Mouse (Mus musculus): Measurements from ENCODE around the gene Crip3. TPM values are rescaled to one million over a fixed set of nuclear protein-coding genes. Genes with fewer than 3 reads are reported as not detected.
A peak's percentile ranks its signal among the peaks of the same experiment; 100 is the strongest.

Crip3 gene
- polyA plus RNA-seq, 1 experiment from 2014 or later = 0.96 TPM

- WGBS = 26% methylated on average over 23 of the region's 23 CpGs
- peaks cover 9% of the 10 kb centered on the region; the same call in 1 of the 2 replicates for H3K4me1 ChIP-seq (replicated peaks)
- ATAC-seq (ENCODE audit: low read depth) = peak; percentile 54
- no peak overlapping the region for H3K4me3 ChIP-seq
- peaks cover 12% of the 10 kb centered on the region for H3K27me3 ChIP-seq
- no peaks in the 10 kb centered on the region for H3K36me3 ChIP-seq
- peak overlapping the region; percentile 11; the same call in 1 of the 2 replicates for H3K4me2 ChIP-seq
- H3K9me3 ChIP-seq = no peaks in the 10 kb centered on the region
- peak overlapping the region; percentile 12; the same call in 1 of the 2 replicates for H3K9ac ChIP-seq
- no peak overlapping the region for H3K27ac ChIP-seq (replicated peaks)
These were observed 8.1 kb downstream of the Crip3 start for GRCm38 (mm10) chr17:46436672-46437366.

DNA sequence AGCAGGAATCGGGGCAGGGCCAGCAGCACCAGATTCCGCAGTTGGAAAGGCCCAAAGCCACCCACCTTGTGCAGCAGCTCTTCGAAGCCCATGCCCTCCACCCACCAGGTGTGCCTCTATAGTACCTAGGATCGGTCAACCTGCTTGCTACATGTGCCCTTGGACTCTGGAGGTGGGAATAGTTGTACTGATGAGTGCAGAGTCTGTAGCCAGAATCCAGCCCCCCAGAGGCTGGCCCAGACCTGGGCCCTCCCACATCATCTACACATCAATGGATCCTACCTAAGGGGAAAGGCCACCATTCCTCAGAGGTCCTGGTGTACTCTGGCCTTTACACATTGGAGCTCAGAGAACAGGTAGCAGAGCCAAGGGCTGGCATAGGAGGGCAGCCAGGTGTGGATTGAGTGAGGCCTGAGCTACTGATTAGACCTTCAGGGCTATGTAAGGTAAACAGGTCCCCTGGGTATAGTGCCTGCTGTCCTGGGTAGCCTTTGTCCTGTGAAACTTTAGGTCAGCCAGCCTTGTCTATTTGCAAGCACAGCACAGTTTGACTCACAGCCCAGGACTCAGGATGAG lies 9.7 kb downstream of the Crip3 start, which contains the start of gene Slc22a7:
Slc22a7 (minus strand) TSS at position 160 of the 576 bp plus-strand sequence.
- no peak within 1 kb of the TSS; the same call in 1 of the 2 replicates for H3K9ac ChIP-seq
- no peak within 1 kb of the TSS for H3K4me2 ChIP-seq
- H3K9me3 ChIP-seq = no peaks in the 10 kb centered on the region
- no peak within 1 kb of the TSS for H3K27ac ChIP-seq (replicated peaks)
- H3K27me3 ChIP-seq = peaks cover 25% of the 10 kb centered on the region
- no peak within 1 kb of the TSS for H3K4me3 ChIP-seq
- WGBS = 79% methylated on average over 4 of the region's 4 CpGs
- no peak for ATAC-seq (ENCODE audit: low read depth)
- peaks cover 20% of the 10 kb centered on the region for H3K4me1 ChIP-seq (replicated peaks)
- no peaks in the 10 kb centered on the region for H3K36me3 ChIP-seq

GRCm38 (mm10) chr17:46439176-46439575 lies 10.4 kb downstream of the Crip3 start:
- peaks cover 20% of the 10 kb centered on the region for H3K4me1 ChIP-seq (replicated peaks)
- no peak overlapping the region for H3K4me3 ChIP-seq
- H3K36me3 ChIP-seq = no peaks in the 10 kb centered on the region
- ATAC-seq (ENCODE audit: low read depth) = no peak
- 91% methylated on average over 10 of the region's 10 CpGs for WGBS
- peaks cover 33% of the 10 kb centered on the region for H3K27me3 ChIP-seq
- H3K9ac ChIP-seq = no peak overlapping the region
- H3K9me3 ChIP-seq = no peaks in the 10 kb centered on the region
- H3K4me2 ChIP-seq = no peak overlapping the region
- H3K27ac ChIP-seq (replicated peaks) = no peak overlapping the region

- Histone ChIP-seq H3K27me3 (peaks cover 57% of the 10 kb centered on the region), H3K4me3 (peak overlapping the region; percentile 13), H3K27ac (replicated peaks) (no peak overlapping the region), H3K36me3 (peaks cover 13% of the 10 kb centered on the region), H3K4me1 (replicated peaks) (peaks cover 17% of the 10 kb centered on the region), H3K9me3 (no peaks in the 10 kb centered on the region), H3K9ac (no peak overlapping the region), H3K4me2 (peak overlapping the region; percentile 39)
- ATAC-seq (ENCODE audit: low read depth) = no peak
- 4% methylated on average over 50 of the region's 50 CpGs for WGBS
These were observed 16.3 kb downstream of the Crip3 start for GRCm38 (mm10) chr17:46444839-46445579.

DNA sequence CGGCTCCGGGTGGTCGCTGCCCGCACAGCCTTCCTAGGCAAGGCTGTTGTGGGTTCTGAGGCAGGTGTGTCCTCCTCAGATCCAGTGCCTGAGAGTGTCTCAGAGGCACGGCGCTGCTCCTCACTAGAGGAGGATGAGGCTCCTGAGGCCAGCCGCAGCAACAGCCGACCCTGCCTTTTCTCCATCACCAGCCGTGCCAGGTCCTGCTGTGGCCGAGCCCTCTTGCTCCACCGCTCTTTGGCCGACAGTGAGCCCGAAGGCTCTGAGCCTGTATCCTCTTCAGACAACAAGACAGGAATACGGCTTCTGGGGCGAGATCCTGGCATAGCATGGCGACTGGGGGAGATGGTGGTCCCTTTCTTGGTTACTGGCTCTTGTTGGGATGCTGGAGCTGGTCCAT lies 17.5 kb downstream of the Crip3 start:
- H3K4me1 ChIP-seq (replicated peaks) = peaks cover 17% of the 10 kb centered on the region
- no peak overlapping the region for H3K4me3 ChIP-seq
- peaks cover 57% of the 10 kb centered on the region for H3K27me3 ChIP-seq
- no peak overlapping the region for H3K27ac ChIP-seq (replicated peaks)
- peaks cover 13% of the 10 kb centered on the region for H3K36me3 ChIP-seq
- ATAC-seq (ENCODE audit: low read depth) = no peak
- no peak overlapping the region for H3K4me2 ChIP-seq
- WGBS = 93% methylated on average over 16 of the region's 16 CpGs
- no peak overlapping the region for H3K9ac ChIP-seq
- no peaks in the 10 kb centered on the region for H3K9me3 ChIP-seq

- Histone ChIP-seq H3K4me3 (no peak overlapping the region), H3K36me3 (no peaks in the 10 kb centered on the region; the same call in 1 of the 2 replicates), H3K27me3 (peaks cover 24% of the 10 kb centered on the region), H3K4me2 (no peak overlapping the region), H3K9me3 (no peaks in the 10 kb centered on the region), H3K4me1 (replicated peaks) (peaks cover 42% of the 10 kb centered on the region), H3K9ac (0 out of 2 replicates have a peak overlapping the region, but pooled peaks have one; percentile 61), H3K27ac (replicated peaks) (no peak overlapping the region)
- ATAC-seq (ENCODE audit: low read depth) = no peak
- 28% methylated on average over 5 of the region's 5 CpGs for WGBS
These were observed 24.0 kb downstream of the Crip3 start for GRCm38 (mm10) chr17:46452683-46453082.

- Histone ChIP-seq H3K9me3 (no peaks in the 10 kb centered on the region), H3K4me3 (peak overlapping the region; percentile 29; the same call in 1 of the 2 replicates), H3K27me3 (peaks cover 30% of the 10 kb centered on the region), H3K9ac (0 out of 2 replicates have a peak overlapping the region, but pooled peaks have one; percentile 61), H3K36me3 (peaks cover 2% of the 10 kb centered on the region; the same call in 1 of the 2 replicates), H3K4me1 (replicated peaks) (peaks cover 42% of the 10 kb centered on the region), H3K4me2 (peak overlapping the region; percentile 63), H3K27ac (replicated peaks) (peak overlapping the region; percentile 67)
- WGBS = 2% methylated on average over 13 of the region's 13 CpGs
- no peak for ATAC-seq (ENCODE audit: low read depth)
These were observed 24.7 kb downstream of the Crip3 start for GRCm38 (mm10) chr17:46453302-46453948.

- WGBS = under 1% methylated on average over 26 of the region's 26 CpGs
- H3K9ac ChIP-seq = peak overlapping the region; percentile 61
These were observed 25.3 kb downstream of the Crip3 start for GRCm38 (mm10) chr17:46453970-46454411.

DNA sequence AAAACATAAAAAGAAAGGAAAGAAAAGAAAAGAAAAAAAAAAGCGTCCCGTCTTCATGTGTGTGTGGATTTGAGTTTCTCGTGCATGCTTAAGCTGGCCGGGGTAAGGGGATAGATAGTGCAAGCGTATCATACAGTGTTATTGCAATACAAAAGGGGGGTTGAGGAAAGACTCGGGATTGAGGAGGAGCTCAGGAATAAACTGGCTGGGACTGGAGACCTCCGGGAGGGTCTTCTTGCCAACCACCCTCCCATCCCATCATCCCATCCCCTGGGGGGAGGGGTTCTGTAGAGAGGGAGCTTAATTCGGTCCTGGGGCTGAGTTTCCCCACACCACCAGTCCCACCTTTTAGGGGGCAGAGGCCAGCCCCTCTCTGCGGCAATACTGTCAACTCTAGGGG lies 25.8 kb downstream of the Crip3 start:
- Histone ChIP-seq H3K4me3 (peak overlapping the region; percentile 29), H3K9ac (peak overlapping the region; percentile 61), H3K27me3 (peaks cover 33% of the 10 kb centered on the region), H3K36me3 (peaks cover 13% of the 10 kb centered on the region; the same call in 1 of the 2 replicates), H3K27ac (replicated peaks) (peak overlapping the region; percentile 67; the same call in 1 of the 2 replicates), H3K4me1 (replicated peaks) (peaks cover 42% of the 10 kb centered on the region), H3K4me2 (peak overlapping the region; percentile 63), H3K9me3 (no peaks in the 10 kb centered on the region)
- WGBS = 2% methylated on average over 9 of the region's 9 CpGs
- peak; percentile 34; the same call in 1 of the 2 replicates for ATAC-seq (ENCODE audit: low read depth)

More at GRCm38 (mm10) chr17:46453970-46454411, 25.3 kb downstream of the Crip3 start:
- Histone ChIP-seq H3K36me3 (peaks cover 7% of the 10 kb centered on the region; the same call in 1 of the 2 replicates), H3K4me2 (peak overlapping the region; percentile 63), H3K9me3 (no peaks in the 10 kb centered on the region), H3K27ac (replicated peaks) (peak overlapping the region; percentile 67), H3K27me3 (peaks cover 33% of the 10 kb centered on the region), H3K4me3 (peak overlapping the region; percentile 29), H3K4me1 (replicated peaks) (peaks cover 42% of the 10 kb centered on the region)
- peak; percentile 29 for ATAC-seq (ENCODE audit: low read depth)

GRCm38 (mm10) chr17:46455110-46455691 lies 26.5 kb downstream of the Crip3 start:
- ATAC-seq (ENCODE audit: low read depth) = peak; percentile 57
- peaks cover 19% of the 10 kb centered on the region for H3K36me3 ChIP-seq
- peak overlapping the region; percentile 61 for H3K9ac ChIP-seq
- peak overlapping the region; percentile 63 for H3K4me2 ChIP-seq
- H3K4me1 ChIP-seq (replicated peaks) = peaks cover 42% of the 10 kb centered on the region
- H3K27ac ChIP-seq (replicated peaks) = no peak overlapping the region
- no peaks in the 10 kb centered on the region for H3K9me3 ChIP-seq
- peaks cover 38% of the 10 kb centered on the region for H3K27me3 ChIP-seq
- under 1% methylated on average over 32 of the region's 33 CpGs for WGBS
- peak overlapping the region; percentile 29 for H3K4me3 ChIP-seq

- WGBS = 10% methylated on average over 10 of the region's 10 CpGs
- peaks cover 43% of the 10 kb centered on the region for H3K4me1 ChIP-seq (replicated peaks)
These were observed 29.1 kb downstream of the Crip3 start for GRCm38 (mm10) chr17:46457791-46458190.

More at GRCm38 (mm10) chr17:46457791-46458190, 29.1 kb downstream of the Crip3 start:
- no peaks in the 10 kb centered on the region for H3K9me3 ChIP-seq
- ATAC-seq (ENCODE audit: low read depth) = no peak
- H3K27me3 ChIP-seq = peaks cover 60% of the 10 kb centered on the region
- H3K4me2 ChIP-seq = no peak overlapping the region
- H3K4me3 ChIP-seq = no peak overlapping the region
- no peak overlapping the region for H3K27ac ChIP-seq (replicated peaks)
- H3K36me3 ChIP-seq = peaks cover 36% of the 10 kb centered on the region
- H3K9ac ChIP-seq = no peak overlapping the region
